Mouse (Mus musculus): Measurements from ENCODE around the gene H13. TPM values are rescaled to one million over a fixed set of nuclear protein-coding genes. Genes with fewer than 3 reads are reported as not detected.
A peak's percentile ranks its signal among the peaks of the same experiment; 100 is the strongest.

H13 gene
- polyA plus RNA-seq, 1 experiment from 2014 or later: 173 TPM

DNA sequence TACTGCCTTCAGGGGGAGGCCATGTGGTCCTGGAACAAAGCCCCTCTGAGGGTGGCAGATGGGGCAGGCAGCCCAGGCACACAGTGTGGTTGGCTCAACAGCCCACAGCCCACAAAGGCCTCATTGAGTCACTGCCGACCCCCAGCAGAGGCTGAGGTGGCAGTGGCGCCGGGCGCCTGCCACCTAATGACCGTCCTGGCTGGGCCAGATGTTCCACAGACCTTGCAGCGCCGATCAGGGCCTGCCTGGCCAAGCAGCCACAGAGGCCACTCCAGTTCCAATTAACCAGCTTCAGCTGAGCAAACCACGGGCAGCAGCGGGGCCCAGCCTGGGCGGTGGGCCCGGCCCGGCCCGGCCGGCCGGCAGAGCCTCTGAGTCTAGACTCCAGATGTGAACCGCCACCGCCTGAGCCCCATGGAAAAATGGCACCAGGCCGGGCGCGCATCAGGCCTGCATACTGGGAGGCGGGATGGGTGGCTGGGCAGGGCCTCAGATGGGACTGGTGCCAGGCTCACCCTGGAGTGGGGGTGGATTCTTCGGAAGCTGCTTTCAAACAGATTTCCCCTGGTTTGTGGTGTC, 36.8 kb downstream of the H13 start:
- no peaks in the 10 kb centered on the region for H3K27me3 ChIP-seq (replicated peaks; ENCODE audit: control insufficient read depth, insufficient read depth, low read length)
- no peak overlapping the region for H3K4me3 ChIP-seq (replicated peaks; ENCODE audit: low read length)
- no peak overlapping the region; the same call in 1 of the 2 replicates for H3K9ac ChIP-seq (replicated peaks; ENCODE audit: low read depth, low read length)
- peak; percentile 66 for ATAC-seq
- peaks cover 19% of the 10 kb centered on the region for H3K36me3 ChIP-seq (ENCODE audit: control insufficient read depth, insufficient read depth)
- no peak overlapping the region for H3K4me2 ChIP-seq (ENCODE audit: low read length)
- 61% methylated on average over 22 of the region's 22 CpGs for WGBS
- H3K4me1 ChIP-seq (replicated peaks; ENCODE audit: control insufficient read depth, insufficient read depth, low read length): peaks cover 15% of the 10 kb centered on the region
- H3K27ac ChIP-seq (ENCODE audit: low read length): peak overlapping the region; percentile 54; the same call in 1 of the 2 replicates
- H3K9me3 ChIP-seq (ENCODE audit: control insufficient read depth, low read length): no peaks in the 10 kb centered on the region

GRCm38 (mm10) chr2:152707186-152707585, 37.9 kb downstream of the H13 start:
- Histone ChIP-seq H3K9me3 (ENCODE audit: control insufficient read depth, low read length) (no peaks in the 10 kb centered on the region), H3K4me3 (replicated peaks; ENCODE audit: low read length) (peak overlapping the region; percentile 35), H3K4me1 (replicated peaks; ENCODE audit: control insufficient read depth, insufficient read depth, low read length) (peaks cover 15% of the 10 kb centered on the region), H3K27ac (ENCODE audit: low read length) (peak overlapping the region; percentile 42), H3K27me3 (replicated peaks; ENCODE audit: control insufficient read depth, insufficient read depth, low read length) (no peaks in the 10 kb centered on the region), H3K9ac (replicated peaks; ENCODE audit: low read depth, low read length) (peak overlapping the region; percentile 56), H3K4me2 (ENCODE audit: low read length) (peak overlapping the region; percentile 52), H3K36me3 (ENCODE audit: control insufficient read depth, insufficient read depth) (peaks cover 8% of the 10 kb centered on the region)
- WGBS: 27% methylated on average over 7 of the region's 7 CpGs
- peak; percentile 7 for ATAC-seq

DNA sequence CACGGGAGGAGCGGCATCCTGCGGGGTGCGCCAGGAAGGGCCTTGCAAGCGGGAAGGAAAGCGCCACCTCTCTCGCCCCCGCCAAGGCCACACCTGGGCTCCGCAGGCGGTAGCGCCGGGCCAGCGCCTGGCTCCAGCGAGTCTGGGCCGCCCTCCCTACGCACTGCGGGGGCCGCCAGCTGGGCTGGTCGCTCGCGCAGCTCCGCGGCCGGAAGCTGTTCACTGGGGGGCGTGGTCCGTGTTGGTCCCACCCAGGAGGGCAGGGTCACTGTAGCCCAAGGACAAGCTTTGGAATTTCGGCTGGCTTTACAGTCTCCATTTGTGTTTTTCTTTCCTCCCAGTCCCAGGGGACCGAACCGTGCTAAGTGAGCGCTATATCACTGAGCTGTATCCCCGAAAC, 38.4 kb downstream of the H13 start:
- Histone ChIP-seq H3K4me2 (ENCODE audit: low read length) (peak overlapping the region; percentile 52), H3K9ac (replicated peaks; ENCODE audit: low read depth, low read length) (peak overlapping the region; percentile 56), H3K4me3 (replicated peaks; ENCODE audit: low read length) (peak overlapping the region; percentile 35), H3K4me1 (replicated peaks; ENCODE audit: control insufficient read depth, insufficient read depth, low read length) (peaks cover 15% of the 10 kb centered on the region), H3K36me3 (ENCODE audit: control insufficient read depth, insufficient read depth) (peaks cover 8% of the 10 kb centered on the region), H3K9me3 (ENCODE audit: control insufficient read depth, low read length) (no peaks in the 10 kb centered on the region), H3K27me3 (replicated peaks; ENCODE audit: control insufficient read depth, insufficient read depth, low read length) (no peaks in the 10 kb centered on the region), H3K27ac (ENCODE audit: low read length) (peak overlapping the region; percentile 42)
- ATAC-seq: peak; percentile 89
- 10% methylated on average over 31 of the region's 31 CpGs for WGBS

DNA sequence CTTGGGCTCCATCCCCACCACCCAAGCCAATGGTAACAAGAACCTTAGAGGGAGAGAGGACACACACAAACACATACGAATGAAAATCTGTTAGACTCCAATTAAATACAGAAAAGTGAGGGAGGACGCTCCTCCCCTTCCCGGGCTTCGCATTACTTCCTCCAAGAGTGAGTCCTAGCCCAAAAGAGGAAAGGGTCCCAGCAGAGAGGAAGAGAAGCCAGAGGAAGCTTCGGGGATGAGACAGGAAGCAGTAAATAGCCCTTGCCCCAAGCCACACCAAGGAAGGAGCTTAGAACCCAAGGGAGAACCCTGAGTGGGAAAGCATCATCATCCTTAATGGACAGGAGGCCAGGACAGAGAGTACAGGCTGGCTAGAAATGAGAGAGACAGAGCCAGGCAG, 39.8 kb downstream of the H13 start:
- no peak overlapping the region for H3K27ac ChIP-seq (ENCODE audit: low read length)
- no peak overlapping the region for H3K4me2 ChIP-seq (ENCODE audit: low read length)
- ATAC-seq: no peak
- H3K36me3 ChIP-seq (ENCODE audit: control insufficient read depth, insufficient read depth): peaks cover 2% of the 10 kb centered on the region
- H3K4me3 ChIP-seq (replicated peaks; ENCODE audit: low read length): no peak overlapping the region
- H3K27me3 ChIP-seq (replicated peaks; ENCODE audit: control insufficient read depth, insufficient read depth, low read length): no peaks in the 10 kb centered on the region
- 92% methylated on average over 5 of the region's 5 CpGs for WGBS
- no peak overlapping the region for H3K9ac ChIP-seq (replicated peaks; ENCODE audit: low read depth, low read length)
- H3K9me3 ChIP-seq (ENCODE audit: control insufficient read depth, low read length): no peaks in the 10 kb centered on the region
- H3K4me1 ChIP-seq (replicated peaks; ENCODE audit: control insufficient read depth, insufficient read depth, low read length): peaks cover 15% of the 10 kb centered on the region

- WGBS: 29% methylated on average over 6 of the region's 6 CpGs
- H3K4me3 ChIP-seq (replicated peaks; ENCODE audit: low read length): no peak overlapping the region
- no peak overlapping the region for H3K4me2 ChIP-seq (ENCODE audit: low read length)
- peaks cover 10% of the 10 kb centered on the region for H3K4me1 ChIP-seq (replicated peaks; ENCODE audit: control insufficient read depth, insufficient read depth, low read length)
- ATAC-seq: no peak
- H3K27me3 ChIP-seq (replicated peaks; ENCODE audit: control insufficient read depth, insufficient read depth, low read length): no peaks in the 10 kb centered on the region
- no peak overlapping the region for H3K27ac ChIP-seq (ENCODE audit: low read length)
- H3K9me3 ChIP-seq (ENCODE audit: control insufficient read depth, low read length): no peaks in the 10 kb centered on the region
- H3K9ac ChIP-seq (replicated peaks; ENCODE audit: low read depth, low read length): no peak overlapping the region
- no peaks in the 10 kb centered on the region for H3K36me3 ChIP-seq (ENCODE audit: control insufficient read depth, insufficient read depth)
Observed at GRCm38 (mm10) chr2:152716241-152716772, 47.0 kb downstream of the H13 start.

DNA sequence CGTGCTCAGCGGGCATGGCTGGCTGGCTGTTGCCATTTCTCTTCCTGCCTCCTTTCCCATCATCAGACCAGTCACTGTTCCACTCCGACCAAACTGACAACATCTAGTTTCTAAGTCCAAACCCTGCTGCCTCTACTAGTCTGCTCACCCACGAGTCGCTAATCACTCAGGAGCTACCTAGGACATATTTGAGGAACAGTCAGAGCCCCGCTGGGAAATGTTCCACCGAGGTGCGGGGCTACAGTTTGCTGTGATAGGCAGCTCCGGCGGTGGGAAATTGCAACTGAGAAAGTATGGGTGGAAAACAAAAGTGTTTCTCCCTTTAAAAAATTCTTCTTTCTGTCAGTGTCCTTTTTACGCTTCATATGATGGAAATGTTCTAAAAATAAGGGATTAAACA, 48.4 kb downstream of the H13 start:
- no peak for ATAC-seq
- 43% methylated on average over 11 of the region's 11 CpGs for WGBS
- H3K4me1 ChIP-seq (replicated peaks; ENCODE audit: control insufficient read depth, insufficient read depth, low read length): peaks cover 10% of the 10 kb centered on the region

GRCm38 (mm10) chr2:152718076-152718475, 48.8 kb downstream of the H13 start:
- no peak overlapping the region for H3K9ac ChIP-seq (replicated peaks; ENCODE audit: low read depth, low read length)
- peak; percentile 82 for ATAC-seq

More for the DNA sequence above, 48.4 kb downstream of the H13 start:
- Histone ChIP-seq H3K4me2 (ENCODE audit: low read length) (no peak overlapping the region), H3K27ac (ENCODE audit: low read length) (no peak overlapping the region), H3K36me3 (ENCODE audit: control insufficient read depth, insufficient read depth) (no peaks in the 10 kb centered on the region), H3K9me3 (ENCODE audit: control insufficient read depth, low read length) (no peaks in the 10 kb centered on the region), H3K27me3 (replicated peaks; ENCODE audit: control insufficient read depth, insufficient read depth, low read length) (no peaks in the 10 kb centered on the region), H3K4me3 (replicated peaks; ENCODE audit: low read length) (no peak overlapping the region), H3K9ac (replicated peaks; ENCODE audit: low read depth, low read length) (no peak overlapping the region; the same call in 1 of the 2 replicates)

DNA sequence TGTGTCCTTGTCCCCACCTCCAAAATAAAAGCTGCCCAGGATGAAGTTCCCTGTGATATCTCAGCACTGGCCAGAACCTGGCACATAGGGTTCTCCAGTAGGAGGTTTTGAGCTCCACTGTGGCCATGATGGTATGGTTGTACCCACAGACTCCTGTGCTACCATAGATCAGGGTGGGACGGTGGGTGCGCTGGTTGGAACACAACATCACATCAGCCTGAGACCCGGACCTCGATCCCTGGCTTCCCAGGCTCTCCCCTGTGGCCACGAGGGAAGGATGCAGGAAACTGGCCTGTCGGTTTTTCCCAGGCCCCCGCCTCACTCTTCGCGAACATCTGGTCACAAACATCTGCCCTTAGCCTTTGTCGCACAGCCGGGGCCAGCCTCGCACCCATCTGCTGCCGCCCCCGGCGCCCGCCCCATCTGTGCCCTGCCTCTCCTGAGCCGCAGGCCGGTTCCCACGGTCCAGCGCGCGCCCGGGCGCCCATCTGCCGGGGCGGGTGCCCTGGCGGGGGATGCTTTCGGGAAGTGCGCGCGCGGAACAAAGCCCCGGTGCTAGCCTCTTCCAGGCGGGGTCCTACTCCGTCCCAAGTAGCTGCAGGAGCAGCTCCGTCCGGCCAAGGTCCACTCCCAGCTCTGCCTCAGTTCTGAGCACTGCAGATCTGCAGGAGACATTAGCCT, 54.5 kb downstream of the H13 start:
- no peaks in the 10 kb centered on the region for H3K27me3 ChIP-seq (replicated peaks; ENCODE audit: control insufficient read depth, insufficient read depth, low read length)
- peak; percentile 69; the same call in 1 of the 2 replicates for ATAC-seq
- peak overlapping the region; percentile 44 for H3K9ac ChIP-seq (replicated peaks; ENCODE audit: low read depth, low read length)
- H3K4me2 ChIP-seq (ENCODE audit: low read length): peak overlapping the region; percentile 49
- peaks cover 8% of the 10 kb centered on the region; the same call in 1 of the 2 replicates for H3K4me1 ChIP-seq (replicated peaks; ENCODE audit: control insufficient read depth, insufficient read depth, low read length)
- H3K9me3 ChIP-seq (ENCODE audit: control insufficient read depth, low read length): no peaks in the 10 kb centered on the region
- whole genome bisulfite sequencing: 3% methylated on average over 36 of the region's 37 CpGs
- no peak overlapping the region for H3K27ac ChIP-seq (ENCODE audit: low read length)
- peak overlapping the region; percentile 25 for H3K4me3 ChIP-seq (replicated peaks; ENCODE audit: low read length)
- no peaks in the 10 kb centered on the region for H3K36me3 ChIP-seq (ENCODE audit: control insufficient read depth, insufficient read depth)

More at GRCm38 (mm10) chr2:152718076-152718475, 48.8 kb downstream of the H13 start:
- Histone ChIP-seq H3K9me3 (ENCODE audit: control insufficient read depth, low read length) (no peaks in the 10 kb centered on the region), H3K4me2 (ENCODE audit: low read length) (no peak overlapping the region), H3K27me3 (replicated peaks; ENCODE audit: control insufficient read depth, insufficient read depth, low read length) (no peaks in the 10 kb centered on the region), H3K36me3 (ENCODE audit: control insufficient read depth, insufficient read depth) (no peaks in the 10 kb centered on the region), H3K4me3 (replicated peaks; ENCODE audit: low read length) (no peak overlapping the region), H3K27ac (ENCODE audit: low read length) (no peak overlapping the region), H3K4me1 (replicated peaks; ENCODE audit: control insufficient read depth, insufficient read depth, low read length) (peaks cover 10% of the 10 kb centered on the region)
- WGBS: 10% methylated on average over 6 of the region's 6 CpGs

DNA sequence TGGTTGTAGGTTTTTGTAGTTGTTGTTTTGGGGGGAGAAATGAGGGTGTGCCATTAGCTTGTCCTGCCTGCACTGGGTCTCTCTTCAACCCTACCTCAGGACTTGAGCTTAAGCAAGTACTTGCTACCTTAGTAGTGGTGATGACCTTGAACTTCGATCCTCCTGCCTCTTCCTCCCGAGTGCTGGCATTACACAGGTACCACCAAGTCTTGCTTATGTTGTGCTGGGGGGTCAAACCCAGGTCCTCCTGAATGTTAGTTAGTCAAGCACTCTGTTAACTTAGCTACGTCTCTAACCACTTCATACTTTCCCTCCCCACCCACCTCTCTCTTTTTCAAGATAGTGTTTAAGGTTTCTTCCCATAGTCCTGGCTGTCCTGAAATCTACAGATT, 55.1 kb downstream of the H13 start:
- Histone ChIP-seq H3K9me3 (ENCODE audit: control insufficient read depth, low read length) (no peaks in the 10 kb centered on the region), H3K27me3 (replicated peaks; ENCODE audit: control insufficient read depth, insufficient read depth, low read length) (no peaks in the 10 kb centered on the region), H3K4me1 (replicated peaks; ENCODE audit: control insufficient read depth, insufficient read depth, low read length) (peaks cover 8% of the 10 kb centered on the region; the same call in 1 of the 2 replicates), H3K36me3 (ENCODE audit: control insufficient read depth, insufficient read depth) (no peaks in the 10 kb centered on the region), H3K4me2 (ENCODE audit: low read length) (peak overlapping the region; percentile 49), H3K9ac (replicated peaks; ENCODE audit: low read depth, low read length) (no peak overlapping the region), H3K27ac (ENCODE audit: low read length) (no peak overlapping the region), H3K4me3 (replicated peaks; ENCODE audit: low read length) (peak overlapping the region; percentile 25; the same call in 1 of the 2 replicates)
- ATAC-seq: no peak
- 76% methylated on average over 3 of the region's 3 CpGs for WGBS

Measured in forebrain, embryonic 16.5 days (tissue).